Mouse (Mus musculus) c-Kit-positive CD71-positive TER-119-positive erythroid progenitor cells, embryonic 14.5 days (primary cell): ENCODE measurements around the gene Tnrc6b.

Experiments used
- DNase-seq: peaks from one replicate; pipeline ENCODE4 v3.0.0-alpha.2; 2013; ENCODE audit warnings: low spot score

Gene Tnrc6b

DNA sequence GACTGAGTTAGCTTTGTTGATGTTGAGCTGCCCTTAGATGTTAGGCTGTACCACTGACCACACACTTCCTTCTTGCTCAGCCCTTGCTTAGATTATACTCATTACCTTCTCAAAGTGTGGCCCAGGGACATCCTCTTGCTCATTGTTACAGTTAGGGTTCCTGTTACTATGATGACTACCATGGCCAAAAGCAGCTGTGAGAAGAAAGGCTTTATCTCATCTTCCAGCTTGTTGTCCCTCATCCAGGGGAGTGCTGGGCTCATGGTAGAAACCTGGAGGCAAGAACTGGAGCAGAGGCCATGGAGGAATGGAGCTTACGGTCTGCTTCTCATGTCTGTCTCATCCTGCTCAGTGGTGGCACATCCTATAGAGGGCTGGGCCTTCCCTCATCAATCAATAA lies 28.9 kb downstream of the Tnrc6b start:
- no peak for DNase-seq

DNA sequence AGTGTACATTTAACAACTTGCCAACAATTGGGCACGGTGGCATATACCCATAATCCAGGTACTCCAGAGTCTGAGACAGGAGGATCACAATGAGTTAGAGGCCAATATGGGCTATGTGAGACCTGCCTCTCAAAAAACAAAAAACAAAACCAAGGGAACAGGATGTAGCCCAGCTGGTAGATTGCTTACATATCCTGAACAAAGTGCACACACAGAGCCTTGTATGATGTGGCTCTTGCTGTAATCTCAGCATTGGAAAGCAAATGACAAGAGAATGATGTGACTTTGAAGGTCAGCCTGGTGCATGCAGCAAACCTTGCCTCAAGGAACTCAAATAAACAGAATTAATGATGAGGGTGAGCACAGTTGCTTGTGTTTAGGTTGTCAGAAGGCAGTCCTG lies 30.7 kb downstream of the Tnrc6b start:
- DNase-seq, result no peak

DNA sequence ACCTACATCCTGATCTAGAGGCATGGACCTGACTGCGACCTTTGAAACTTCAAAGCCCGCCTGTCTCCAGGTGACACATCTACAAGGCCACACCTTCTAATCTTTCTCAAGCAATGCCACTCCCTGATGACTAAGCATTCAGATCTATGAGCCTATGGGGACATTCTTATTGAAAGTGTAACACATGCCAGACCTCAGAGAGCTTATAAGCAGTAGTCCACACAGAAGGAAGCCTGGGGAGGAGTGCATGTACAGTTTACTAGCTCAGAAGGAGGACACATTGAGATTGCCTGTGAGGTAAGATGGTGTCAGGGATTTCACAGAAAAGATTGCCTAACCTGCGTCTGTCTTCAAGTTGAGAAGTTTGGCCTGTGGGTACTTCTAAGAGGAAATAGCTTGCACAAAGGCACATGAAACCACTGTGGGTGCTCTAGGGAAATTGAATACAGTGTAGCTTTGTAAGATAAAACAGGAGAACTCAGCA lies 31.9 kb downstream of the Tnrc6b start:
- peak; percentile 72 for DNase-seq

DNA sequence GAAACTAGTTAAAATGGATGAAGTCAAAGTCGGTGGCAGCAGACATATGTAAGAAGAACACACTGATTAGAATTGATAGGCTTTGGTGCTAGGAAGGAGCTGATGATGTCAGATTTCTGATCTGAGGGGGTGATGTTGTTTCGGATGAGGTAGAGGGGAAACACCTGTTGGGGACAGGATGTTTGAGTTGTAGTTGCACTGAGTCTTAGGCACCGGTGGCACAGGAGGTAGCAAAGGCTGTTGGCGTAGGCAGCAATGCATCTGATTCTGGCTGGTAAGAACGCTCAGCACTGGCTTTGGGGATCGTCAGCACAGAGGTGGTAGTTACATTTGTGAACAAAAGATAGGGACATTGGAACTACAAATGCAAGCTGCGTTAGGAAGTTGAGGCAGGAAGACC lies 32.5 kb downstream of the Tnrc6b start:
- DNase-seq, result no peak

DNA sequence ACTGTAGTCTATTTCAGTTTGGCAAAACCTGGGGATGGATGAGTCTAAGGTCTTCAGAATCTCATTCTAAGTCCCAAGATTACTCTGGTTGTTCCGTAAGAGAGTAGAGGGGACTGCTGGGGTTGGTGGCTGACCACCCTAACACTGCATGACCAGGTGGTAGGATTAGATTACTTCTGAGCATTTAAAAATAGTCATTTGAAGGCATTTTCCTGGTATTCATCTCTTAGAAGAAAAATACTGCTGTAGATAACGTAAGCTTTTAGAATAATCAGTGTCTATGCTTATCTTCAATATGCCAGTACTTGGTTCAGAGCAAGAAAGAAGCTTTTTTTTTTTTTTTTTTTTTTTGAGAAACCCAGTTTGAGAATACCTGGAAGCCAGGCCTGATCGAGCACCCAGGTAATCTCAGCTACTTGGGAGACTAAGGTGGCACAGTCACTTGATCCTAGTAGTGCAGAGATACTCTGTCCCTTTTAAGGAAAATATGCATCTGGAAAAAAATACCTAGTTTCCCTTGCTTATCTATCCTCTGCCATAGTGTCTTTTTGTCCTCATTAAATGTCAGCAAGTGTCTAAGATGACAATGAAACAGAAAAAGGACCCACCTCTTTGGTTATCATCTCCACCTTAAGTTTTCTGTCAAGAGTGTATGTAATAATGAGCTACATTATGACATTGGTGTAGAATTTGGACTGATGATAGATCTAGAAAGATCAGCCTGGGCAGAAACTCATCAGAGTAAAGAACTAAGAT lies 33.7 kb downstream of the Tnrc6b start:
- DNase-seq, result peak; percentile 64

DNA sequence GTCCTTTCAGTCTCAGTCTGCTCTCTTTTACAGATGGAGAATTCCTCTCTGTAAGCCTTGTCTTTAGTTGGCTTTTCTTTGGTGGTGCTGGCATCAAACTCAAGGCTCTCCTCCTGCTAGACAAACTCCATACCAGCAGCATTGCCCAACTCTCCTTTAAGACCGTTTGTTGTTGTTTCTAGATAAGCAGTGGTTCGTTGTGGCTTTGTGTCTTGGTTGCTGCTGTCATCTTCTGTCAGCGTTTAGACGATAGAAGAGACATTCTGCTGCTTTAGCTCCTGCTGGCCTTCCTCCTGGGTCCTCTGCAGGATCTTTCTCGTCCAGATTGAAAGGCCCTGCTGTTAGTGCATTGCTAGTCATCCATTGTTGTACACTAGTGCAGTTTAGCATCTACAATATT lies 37.9 kb downstream of the Tnrc6b start:
- DNase-seq, result no peak

DNA sequence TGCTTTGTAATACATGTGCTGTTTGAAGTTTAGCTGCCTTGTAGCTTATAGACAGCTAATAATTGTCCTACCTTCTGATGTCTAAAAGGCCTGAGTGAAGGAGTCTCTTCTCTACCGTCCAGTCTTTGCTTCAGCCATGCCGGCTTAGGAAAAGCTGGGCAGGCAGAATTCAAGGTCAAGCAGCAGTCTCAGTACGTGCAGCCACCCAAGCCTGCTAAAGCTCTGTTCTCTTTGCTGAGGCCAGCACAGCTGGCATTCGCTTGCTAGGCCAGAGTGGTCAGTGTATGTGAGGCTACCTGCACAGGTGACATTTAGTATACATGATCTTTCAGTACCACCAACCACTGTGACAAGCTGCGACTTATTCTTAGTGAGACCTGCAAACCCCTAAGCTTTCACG lies 42.2 kb downstream of the Tnrc6b start:
- DNase-seq, result no peak

DNA sequence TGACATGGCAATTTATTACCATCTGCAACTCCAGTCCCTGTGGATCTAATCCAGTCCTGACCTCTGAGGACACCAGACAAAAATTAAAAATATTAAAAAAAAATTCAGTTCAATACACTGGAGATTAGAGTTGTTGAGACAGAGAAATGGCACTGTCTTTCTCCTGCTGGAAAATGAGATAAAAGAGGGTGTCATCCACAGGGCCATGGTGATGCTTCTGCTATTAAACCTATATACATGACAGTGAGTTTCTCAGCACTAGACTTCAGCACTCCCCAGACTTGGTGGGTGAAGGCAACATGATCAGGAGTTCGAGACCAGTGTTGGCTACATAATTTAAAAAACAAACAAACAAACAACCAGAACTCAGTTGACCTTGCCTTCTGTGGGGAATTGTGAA lies 43.0 kb downstream of the Tnrc6b start:
- no peak for DNase-seq

DNA sequence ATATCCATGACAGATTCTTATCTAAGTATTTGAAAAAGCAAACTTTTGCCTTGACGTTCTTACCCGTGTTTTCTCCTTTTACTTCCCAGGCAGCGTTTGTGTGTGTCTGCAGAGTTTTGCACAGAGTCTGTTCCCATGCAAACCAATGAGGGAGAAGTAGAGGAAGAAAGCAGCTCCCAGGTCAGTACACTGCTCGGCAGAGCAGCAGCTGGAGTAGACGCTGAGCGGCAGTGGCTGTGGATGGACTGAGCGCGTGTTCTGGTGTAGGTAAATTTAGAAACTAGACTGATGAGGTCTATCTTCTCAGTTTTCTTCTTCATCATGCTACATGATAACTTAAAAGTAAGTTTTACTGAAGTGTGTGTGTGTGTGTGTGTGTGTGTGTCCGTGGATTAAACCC lies 48.3 kb downstream of the Tnrc6b start:
- no peak for DNase-seq

DNA sequence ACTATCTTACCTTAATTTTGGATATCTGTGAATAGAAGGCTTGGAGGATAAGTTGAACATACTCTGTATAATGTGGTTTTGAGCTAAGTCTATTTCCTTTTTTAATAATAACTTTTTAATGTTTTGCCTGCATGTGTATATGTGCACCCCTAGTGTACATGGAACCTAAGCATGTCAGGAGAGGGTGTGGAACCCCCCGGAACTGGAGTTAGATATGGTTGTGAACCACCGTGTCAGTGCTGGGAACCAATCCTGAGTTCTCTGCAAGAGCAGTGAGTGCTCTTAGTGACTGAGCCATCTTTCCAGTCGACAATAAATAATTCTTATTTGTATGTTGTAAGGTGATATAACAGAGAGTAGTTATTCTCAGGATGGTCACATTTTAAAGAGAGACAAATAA lies 49.4 kb downstream of the Tnrc6b start:
- DNase-seq, result no peak

DNA sequence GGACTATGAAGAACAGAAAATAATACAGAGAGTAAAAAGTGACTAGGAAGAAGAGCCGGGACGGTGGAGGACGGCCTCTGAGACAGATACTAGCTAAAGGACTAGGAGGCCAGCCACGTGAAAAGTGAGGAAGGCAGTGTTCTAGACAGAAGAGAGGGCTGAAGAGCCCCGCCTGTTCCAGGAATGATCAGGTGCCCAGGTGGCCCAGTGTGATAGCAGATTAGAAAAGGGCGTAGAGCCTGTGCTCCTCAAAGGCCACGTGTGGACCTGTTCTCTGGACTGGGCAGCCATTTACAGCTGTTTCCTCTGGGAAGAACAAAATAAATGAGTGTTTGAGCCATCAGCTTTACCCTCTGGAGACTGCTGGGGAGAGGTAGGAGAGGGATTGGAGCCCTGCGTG lies 49.8 kb downstream of the Tnrc6b start:
- DNase-seq, result peak; percentile 95

DNA sequence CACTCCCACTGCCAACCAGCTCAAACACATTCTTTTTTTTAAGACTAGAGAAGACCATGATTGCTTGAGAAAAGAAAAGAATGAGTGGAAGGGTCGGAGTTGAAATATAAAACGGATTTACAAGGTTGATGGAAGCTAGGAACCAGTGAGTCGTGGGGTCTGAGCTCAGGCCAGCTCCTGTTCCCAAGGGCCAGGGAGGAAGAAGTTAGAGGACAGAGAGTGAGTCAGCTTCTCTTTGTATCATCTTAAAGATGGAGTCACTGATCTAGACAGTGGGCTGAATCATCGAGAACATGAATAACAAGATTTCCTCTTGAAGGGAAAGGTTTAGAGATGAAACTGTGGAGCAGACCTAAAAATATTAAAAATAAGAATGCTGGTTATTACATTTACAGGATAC lies 51.5 kb downstream of the Tnrc6b start:
- no peak for DNase-seq

DNA sequence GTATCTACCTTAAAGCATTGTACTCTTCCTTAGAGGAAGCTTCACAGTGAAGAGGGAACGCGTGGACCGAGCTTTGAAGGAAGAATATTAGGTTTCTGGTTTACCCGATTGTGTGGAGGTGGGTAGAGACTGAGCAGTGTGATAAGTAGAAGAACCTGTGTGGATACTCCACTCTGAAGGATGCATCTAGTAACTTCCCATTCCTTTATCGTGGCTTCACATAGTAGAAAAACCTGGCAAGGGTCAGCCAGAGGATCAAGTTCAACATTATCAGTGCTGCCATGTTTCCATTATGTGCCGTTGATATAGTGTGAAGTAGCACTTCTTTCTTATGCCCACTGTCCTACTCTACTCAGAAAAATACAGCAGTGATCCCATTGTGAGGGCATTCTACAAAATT lies 53.6 kb downstream of the Tnrc6b start:
- DNase-seq, result no peak

DNA sequence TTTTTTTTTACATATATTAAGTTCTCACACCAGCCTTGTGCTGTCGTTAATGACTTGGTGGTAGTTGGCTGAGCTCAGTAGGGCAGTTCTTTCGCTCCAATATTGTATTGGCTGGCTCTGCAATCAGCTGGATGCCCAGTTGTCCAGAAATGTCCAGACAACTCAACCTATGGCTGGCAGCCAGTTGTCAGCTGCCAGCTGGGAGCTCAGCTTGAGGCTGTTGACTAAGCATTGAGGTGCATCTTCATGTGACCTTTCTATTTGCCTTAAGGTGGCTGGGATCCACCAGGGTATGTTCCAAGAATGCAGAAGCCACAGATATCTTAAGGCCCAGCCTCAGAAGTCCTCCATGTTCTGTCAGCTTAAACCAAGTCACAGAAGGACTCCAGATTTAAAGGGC lies 54.3 kb downstream of the Tnrc6b start:
- no peak for DNase-seq

DNA sequence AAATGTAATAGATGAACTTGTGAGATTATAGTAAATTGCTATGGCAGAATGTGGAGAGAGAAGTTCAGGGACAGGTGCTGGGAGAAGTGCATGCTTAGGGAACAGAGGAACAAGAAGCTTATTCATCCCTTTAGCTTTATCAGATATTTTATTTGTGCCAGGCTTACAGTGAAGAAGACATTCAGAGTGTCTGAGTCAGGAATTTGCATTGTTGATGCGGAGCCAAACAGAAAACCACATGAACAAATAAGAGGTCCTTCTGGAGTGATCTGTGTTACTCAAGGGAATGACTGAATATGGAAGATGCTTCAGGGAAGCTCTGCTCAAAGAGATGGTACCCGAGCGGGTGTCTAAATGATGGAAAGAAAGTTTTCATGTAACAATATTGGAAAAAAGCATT lies 57.1 kb downstream of the Tnrc6b start:
- no peak for DNase-seq

DNA sequence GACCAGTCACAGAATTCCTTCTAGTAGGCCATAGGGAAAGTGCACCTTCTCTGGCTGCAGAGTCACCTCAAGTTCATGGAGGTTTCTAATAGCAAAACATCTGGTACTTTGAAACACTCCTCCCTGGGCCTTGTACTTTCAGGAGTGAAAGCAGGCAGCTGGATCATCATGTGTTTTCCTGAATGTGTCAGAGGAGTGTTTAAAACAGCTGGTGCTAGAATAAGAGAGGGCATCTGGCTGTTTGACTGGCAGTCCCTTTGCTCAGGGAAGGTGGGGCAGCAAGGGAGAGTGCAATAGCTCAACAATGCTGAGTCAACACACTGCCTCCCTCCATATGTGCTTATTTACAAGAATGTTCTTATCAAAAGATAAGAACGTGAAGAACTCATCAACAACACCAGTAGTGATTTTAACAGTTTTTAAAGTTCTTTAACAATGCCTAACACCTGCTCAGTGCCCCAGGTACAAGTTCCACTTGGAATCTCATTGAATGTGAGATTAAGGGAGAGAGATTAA lies 60.9 kb downstream of the Tnrc6b start:
- no peak for DNase-seq

DNA sequence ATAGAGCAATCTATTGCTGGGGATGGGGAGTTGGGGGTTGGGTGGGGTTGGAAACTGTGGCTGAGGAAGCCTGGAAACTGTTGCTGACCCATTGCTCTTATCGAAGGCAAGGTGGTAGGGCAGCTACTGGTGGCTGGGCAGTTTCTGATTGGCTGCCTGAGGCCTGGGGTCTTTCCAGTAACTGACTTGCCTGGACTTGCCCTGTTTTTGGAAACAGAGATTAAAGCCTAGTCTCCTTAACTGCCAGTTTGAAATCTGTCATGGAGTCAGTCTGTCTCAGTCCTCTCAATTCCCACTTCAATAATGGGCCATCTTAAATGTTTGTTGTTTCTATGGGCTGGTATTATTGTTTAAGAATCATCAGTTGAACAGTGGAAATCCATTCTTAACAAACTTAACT lies 63.6 kb downstream of the Tnrc6b start:
- DNase-seq, result no peak

DNA sequence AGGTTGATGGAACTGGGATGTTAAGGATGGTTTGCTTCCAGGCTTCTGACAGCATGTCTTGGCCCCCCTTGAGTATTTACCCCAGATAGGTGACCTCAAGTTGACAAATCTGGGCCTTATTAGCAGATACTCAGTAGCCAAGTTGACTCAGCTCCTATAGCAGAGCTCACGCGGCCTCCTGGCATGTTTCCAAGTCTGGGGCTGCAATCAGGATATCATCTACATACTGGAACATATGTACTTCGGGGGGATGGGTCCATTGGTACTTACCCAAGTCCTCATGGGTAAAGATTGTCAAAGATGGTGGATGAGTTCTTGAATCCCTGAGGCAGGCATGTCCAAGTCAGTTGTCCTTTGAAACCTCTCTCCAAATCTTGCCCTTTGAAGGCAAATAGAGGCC lies 67.9 kb downstream of the Tnrc6b start:
- DNase-seq, result no peak

DNA sequence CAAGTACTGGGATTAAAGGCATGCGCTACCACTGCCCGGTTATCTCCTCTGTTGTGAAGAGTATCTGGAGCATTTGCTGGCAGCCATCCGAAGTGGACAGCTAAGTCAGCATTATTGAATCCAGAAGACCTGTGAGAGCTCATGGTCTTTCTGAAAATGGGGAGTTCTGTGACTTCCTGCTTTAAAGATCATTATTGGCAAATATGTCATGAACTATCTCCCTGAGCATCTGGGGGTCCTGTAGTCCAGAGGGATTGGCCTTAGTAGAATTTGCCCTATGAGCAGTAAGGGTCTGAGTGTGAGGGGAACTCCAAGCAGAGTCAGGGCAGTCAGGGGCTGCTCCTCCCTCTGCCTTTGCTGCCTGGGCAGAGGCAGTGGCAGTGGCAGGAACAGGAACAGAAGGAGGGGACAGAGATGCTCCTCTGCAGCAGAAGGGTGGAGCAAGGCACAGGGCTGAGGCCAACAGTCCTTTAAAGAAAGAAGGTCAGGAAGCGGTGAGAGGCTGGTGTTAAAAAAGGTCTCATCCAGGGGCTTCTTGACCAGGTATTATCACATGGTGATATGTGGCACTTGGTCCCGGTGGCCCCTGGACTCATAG lies 69.1 kb downstream of the Tnrc6b start:
- no peak for DNase-seq

DNA sequence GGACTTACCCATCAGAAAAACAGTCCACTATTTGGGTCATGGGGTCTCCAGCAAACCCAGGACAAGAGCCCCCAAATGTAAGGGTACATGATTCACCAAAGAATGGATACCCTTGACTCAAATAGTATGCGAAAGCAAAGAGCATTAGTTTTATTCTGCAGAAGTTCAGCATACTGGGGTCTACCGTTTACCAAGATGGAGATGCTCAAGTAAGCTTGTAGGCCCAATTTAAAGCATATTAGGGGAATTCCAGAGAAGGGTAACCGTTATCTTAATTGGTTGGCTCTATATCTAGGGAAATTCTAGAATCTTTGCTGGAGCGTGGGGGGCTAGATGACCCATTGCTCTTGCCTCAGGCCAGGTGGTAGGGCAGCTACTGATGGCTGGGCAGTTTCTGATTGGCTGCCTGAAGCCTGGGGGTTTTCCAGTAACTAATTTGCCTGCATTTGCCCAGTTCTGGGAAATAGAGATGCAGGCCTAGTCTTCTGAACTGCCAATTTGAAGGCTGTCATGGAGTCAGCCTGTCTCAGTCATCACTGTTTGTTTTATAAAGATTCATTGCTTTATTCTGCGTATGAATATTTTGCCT lies 70.2 kb downstream of the Tnrc6b start:
- no peak for DNase-seq

DNA sequence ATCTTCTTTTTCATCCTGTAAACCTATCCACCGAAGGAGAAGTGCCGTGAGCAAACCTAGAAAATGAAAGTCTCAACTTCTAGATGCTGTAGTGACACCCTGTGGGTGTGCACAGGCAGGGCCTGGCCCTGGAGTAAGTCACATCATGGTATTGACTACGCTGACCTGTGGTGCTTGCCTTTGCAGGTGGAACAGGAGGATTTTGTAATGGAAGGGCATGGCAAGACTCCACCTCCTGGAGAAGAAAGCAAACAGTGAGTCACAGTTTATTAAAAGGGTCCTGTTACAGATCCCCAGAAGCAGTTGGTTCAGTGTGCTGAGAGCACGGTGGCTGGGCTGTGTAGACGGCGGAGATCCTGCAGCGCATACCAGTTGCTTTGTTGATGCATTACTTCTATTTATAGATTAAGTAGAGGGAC lies 73.4 kb downstream of the Tnrc6b start:
- DNase-seq, result no peak

DNA sequence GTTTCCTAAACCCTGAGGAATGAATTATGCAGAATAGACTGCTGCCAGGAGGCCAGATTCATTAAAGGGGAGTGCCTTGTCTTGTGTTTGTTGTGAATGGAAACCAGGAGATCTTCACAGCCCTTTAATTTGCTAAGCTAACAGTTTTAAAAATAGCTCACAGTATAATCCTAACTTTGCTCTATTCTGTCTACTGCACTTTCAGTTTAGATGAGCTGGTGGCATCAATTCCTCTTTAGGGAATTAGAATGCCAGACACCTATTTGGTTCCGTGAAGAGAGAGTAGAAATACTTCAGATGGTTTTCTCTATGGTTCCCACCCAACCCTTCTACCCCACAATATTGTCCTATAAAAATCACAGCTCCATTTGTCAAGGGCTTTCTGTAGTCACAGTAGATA lies 74.6 kb downstream of the Tnrc6b start:
- DNase-seq, result no peak

DNA sequence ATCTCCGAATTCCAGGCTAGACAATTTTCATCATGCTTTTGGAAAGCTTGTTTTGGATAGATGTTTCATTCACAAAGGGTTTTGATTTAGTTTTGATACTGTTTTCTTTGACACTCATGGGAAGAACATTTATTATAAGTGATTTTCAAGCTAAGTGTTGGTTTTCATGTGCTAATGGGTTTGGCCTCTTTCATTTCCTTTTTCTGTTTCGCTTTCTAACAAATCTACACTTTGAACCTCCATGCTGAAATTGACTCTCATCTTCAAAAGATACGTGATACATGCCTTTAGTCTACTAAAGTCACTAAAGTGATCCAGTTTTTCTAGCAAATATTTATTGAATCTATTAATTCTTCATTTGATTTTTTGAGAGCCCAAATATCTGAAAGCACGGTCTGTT lies 76.6 kb downstream of the Tnrc6b start:
- no peak for DNase-seq
